Mouse (Mus musculus): ENCODE data around the gene Slc13a5.

Gene Slc13a5

GRCm38 (mm10) chr11:72266960-72267560 lies at the start of gene Slc13a5:
TSS of gene Slc13a5 (minus strand) at chr11:72267222.
- no peak for DNase-seq (ENCODE audit: low read depth)

GRCm38 (mm10) chr11:72314151-72314895 lies 47.3 kb upstream of the Slc13a5 start, which contains the start of gene Fbxo39:
TSS of gene Fbxo39 (plus strand) at chr11:72314444.
- DNase-seq (ENCODE audit: low read depth): no peak

- no peak for DNase-seq (ENCODE audit: low read depth)
Measured at GRCm38 (mm10) chr11:72311355-72312001, 44.5 kb upstream of the Slc13a5 start.

GRCm38 (mm10) chr11:72310491-72310890 lies 43.5 kb upstream of the Slc13a5 start:
- no peak for DNase-seq (ENCODE audit: low read depth)

GRCm38 (mm10) chr11:72308982-72309381 lies 42.0 kb upstream of the Slc13a5 start:
- no peak for DNase-seq (ENCODE audit: low read depth)

GRCm38 (mm10) chr11:72307461-72307860 lies 40.4 kb upstream of the Slc13a5 start:
- no peak for DNase-seq (ENCODE audit: low read depth)

- peak; percentile 27 for DNase-seq (ENCODE audit: low read depth)
Measured at GRCm38 (mm10) chr11:72302230-72302629, 35.2 kb upstream of the Slc13a5 start.

GRCm38 (mm10) chr11:72301334-72301733 lies 34.3 kb upstream of the Slc13a5 start, which contains the start of gene Xaf1:
TSS of gene Xaf1 (plus strand) at chr11:72301629.
- DNase-seq (ENCODE audit: low read depth): peak; percentile 69

GRCm38 (mm10) chr11:72293116-72293515 lies 26.1 kb upstream of the Slc13a5 start:
- no peak for DNase-seq (ENCODE audit: low read depth)

GRCm38 (mm10) chr11:72287543-72287942 lies 20.5 kb upstream of the Slc13a5 start:
- no peak for DNase-seq (ENCODE audit: low read depth)

- DNase-seq (ENCODE audit: low read depth): no peak
Measured at GRCm38 (mm10) chr11:72287126-72287525, 20.1 kb upstream of the Slc13a5 start.

- DNase-seq (ENCODE audit: low read depth): no peak
Measured at GRCm38 (mm10) chr11:72286651-72287050, 19.6 kb upstream of the Slc13a5 start.

- DNase-seq (ENCODE audit: low read depth): no peak
Measured at GRCm38 (mm10) chr11:72285971-72286480, 19.0 kb upstream of the Slc13a5 start.

GRCm38 (mm10) chr11:72284532-72285182 lies 17.6 kb upstream of the Slc13a5 start:
- no peak for DNase-seq (ENCODE audit: low read depth)

GRCm38 (mm10) chr11:72283486-72284224 lies 16.6 kb upstream of the Slc13a5 start:
- no peak for DNase-seq (ENCODE audit: low read depth)

GRCm38 (mm10) chr11:72281852-72282400 lies 14.9 kb upstream of the Slc13a5 start:
- DNase-seq (ENCODE audit: low read depth): no peak

GRCm38 (mm10) chr11:72281143-72281851 lies 14.3 kb upstream of the Slc13a5 start:
- DNase-seq (ENCODE audit: low read depth): no peak

- DNase-seq (ENCODE audit: low read depth): no peak
Measured at GRCm38 (mm10) chr11:72273341-72273740, 6.3 kb upstream of the Slc13a5 start.

GRCm38 (mm10) chr11:72271761-72272160 lies 4.7 kb upstream of the Slc13a5 start:
- DNase-seq (ENCODE audit: low read depth): no peak

- peak; percentile 7 for DNase-seq (ENCODE audit: low read depth)
Measured at GRCm38 (mm10) chr11:72266207-72266959, 639 bp downstream of the Slc13a5 start.
